Mouse (Mus musculus) adrenal gland, postnatal 36 days (tissue): ENCODE results near the gene Ppp1cc. TPM values are rescaled to one million over a fixed set of nuclear protein-coding genes. Genes with fewer than 3 reads are reported as not detected.
"Not testable (repeated sequence)": the region's sequence is repeated elsewhere in the genome, so short reads cannot be mapped to it uniquely, and the experiment has no call there.

Experiments
- DNase-seq, 2 experiments: peaks; one replicate each; pipeline ENCODE4 v3.0.0; 2021; ENCODE audit warnings: mixed read lengths in 1 of 2
- total RNA-seq, 2 experiments: library from RNA; stranded (reverse); gene quantifications; 2 replicates each; pipeline ENCODE4 v1.2.3; 2021

Gene Ppp1cc
- total RNA-seq, 2 experiments from 2014 or later, result 165 to 169 TPM

GRCm38 (mm10) chr5:122165233-122165915 is 7.3 kb downstream of the Ppp1cc start:
- peak in 1 of 2 experiments; percentile 28 for DNase-seq

DNA sequence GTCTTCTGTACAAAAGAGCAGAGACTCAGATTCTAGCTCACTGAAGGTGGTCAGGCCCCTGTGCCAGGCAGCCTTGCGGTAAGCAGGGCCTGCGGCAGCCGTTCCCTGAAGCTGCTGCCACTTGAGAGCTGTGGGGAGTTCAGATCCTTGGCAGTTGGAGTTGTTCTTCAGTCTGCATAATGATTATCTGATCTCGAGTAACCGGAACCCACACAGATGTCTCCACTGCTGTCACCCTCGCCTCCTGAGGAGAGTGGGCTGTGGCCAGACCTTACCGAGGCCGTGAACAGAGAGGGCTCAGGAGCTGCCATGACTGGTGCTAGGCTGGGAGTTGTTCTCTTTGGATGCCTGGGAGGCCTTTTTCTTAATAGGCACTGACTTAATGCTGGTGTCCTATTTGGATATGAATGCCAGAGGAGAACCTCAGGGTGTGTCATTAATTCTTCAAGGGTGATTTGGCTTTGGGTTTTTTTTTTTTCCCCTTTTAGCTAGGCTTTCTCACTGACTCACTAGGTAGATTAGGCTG is 8.6 kb downstream of the Ppp1cc start:
- DNase-seq, result no peak

DNA sequence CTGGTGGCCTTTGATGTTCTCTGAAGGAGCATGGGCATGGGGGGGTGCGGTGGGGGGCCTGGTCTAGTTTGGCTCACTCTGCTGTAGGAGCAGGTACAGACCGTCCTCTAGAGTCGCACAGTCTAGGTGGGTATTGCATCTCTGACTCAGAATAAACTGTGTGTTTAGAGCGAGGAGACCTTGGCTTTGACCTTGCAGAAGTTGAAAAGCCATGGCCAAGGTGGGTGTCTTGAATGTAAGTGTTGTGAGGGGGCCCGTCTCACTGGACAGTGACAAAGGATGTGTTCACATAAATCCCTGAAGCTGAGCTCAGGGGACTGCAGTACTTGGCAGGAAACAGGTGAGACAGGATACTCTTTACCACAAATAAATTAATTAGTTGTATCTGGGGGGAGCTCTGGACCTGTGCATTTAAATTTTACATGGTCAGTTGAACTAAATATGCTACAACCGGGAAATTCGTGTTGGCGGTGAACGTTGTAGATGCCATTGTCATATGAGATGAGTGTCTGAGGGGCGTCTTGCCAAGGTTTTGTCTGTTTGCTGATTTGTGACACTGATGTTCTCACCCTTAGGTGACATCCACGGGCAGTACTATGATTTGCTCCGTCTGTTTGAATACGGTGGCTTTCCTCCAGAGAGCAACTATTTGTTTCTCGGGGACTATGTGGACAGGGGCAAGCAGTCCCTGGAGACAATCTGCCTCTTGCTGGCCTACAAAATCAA is 10.4 kb downstream of the Ppp1cc start:
- peak in 1 of 2 experiments; percentile 39 for DNase-seq

DNA sequence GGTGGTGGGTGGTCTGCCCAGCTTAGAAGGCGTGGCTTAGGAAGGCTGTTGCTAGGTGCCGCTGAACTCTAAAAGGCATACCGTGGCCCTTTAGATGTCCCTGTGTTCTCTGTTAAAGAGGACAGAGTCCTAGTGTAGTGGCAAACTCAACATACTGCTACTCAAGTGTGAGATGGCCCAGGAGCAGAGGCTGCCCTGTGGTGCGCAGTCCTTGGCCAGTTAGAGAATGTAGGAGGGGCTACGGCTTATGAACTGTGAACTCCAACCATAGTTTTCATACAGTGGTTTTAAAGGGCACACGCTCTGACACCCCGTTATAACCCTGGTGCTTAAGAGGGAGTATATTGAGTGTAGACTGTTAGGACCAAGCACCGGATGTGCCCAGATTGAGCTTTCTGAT is 13.0 kb downstream of the Ppp1cc start:
- no peak for DNase-seq

DNA sequence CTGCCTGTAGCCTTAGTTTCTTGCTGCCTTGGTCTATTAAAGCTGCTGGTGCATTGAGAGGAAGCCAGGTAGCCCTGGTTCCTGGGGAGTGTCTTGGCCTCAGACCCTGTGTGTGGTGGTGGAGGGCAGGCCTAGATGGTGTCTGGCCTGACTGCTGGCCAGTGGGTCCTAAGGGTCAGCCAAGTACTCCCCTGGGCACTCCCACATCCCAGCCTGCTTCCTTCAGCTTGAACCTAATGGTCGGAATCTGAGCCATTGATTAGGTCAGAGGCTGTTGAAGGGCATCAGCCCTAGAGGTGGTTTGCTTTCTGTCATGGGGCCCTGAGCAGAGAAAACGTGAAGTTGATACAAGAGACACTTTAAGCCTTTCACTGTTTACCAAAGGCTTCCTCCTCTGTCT is 17.3 kb downstream of the Ppp1cc start:
- DNase-seq, result no peak

- DNase-seq, result no peak
Measured at GRCm38 (mm10) chr5:122175961-122176360, 17.9 kb downstream of the Ppp1cc start.

- DNase-seq, result peak; percentile 49 to 75
Measured at GRCm38 (mm10) chr5:122176398-122176797, 18.3 kb downstream of the Ppp1cc start.

- no peak for DNase-seq
Measured at GRCm38 (mm10) chr5:122179665-122180064, 21.6 kb downstream of the Ppp1cc start.

- no peak for DNase-seq
Measured at GRCm38 (mm10) chr5:122184283-122184806, 26.3 kb downstream of the Ppp1cc start.

GRCm38 (mm10) chr5:122184858-122185257 is 26.8 kb downstream of the Ppp1cc start:
- DNase-seq, result not testable (repeated sequence)

DNA sequence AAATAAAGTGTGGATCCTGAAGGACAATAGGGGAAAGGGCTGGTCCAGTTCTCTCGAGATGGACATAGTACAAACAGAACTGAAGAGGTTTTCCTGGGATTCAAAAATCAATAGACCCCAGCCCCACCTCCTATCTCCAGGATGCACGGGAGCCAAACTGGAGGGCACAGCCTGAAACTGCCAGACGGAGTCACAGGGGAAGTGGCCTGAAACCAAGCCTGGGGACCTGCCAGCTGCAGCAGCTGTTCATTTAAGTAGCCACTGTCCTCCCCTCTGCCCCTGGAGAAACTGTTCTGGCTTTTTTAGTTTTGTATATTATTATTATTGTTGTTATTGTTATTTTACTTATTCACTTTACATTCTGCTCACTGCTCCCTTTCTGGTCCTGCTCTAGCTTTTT is 31.0 kb downstream of the Ppp1cc start:
- DNase-seq, result no peak

DNA sequence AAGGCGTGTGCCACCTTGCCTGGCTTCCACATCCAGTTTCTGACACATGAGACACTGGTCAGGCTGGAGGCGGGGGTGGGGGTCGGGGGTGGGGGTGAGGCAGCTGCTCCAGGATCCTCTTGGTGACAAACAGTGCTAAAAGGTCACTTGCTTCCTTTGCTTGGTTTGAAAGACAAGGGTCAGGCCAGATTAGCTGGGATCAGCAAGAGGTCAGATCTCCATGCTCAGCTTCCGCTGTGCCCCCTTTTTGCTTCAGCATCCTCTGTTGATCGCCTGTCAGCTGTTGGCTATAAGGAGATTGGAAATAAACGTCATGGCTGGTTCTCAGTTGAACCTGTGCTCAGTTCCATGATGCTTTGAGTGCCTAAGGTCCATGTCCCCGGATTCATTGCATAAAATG is 32.4 kb downstream of the Ppp1cc start:
- no peak for DNase-seq

- DNase-seq, result no peak
Measured at GRCm38 (mm10) chr5:122191269-122192063, 33.4 kb downstream of the Ppp1cc start.

DNA sequence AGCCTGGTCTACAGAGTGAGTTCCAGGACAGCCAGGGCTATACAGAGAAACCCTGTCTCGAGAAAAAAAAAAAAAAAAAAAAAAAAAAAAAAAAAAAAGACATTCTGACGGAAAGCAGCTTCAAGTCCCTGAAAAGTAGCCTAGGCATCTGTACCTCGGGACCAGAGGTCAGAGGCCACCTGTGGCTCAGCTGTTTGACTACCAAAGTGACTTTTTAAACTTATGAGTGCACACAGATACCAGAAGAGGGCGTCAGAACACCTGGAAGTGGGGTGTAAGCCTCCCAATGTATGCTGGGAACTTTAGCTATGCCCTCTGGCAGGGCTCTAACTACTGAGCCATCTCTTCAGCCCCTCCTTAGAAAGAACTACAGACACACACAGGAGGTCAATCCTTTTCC is 34.3 kb downstream of the Ppp1cc start:
- no peak for DNase-seq

DNA sequence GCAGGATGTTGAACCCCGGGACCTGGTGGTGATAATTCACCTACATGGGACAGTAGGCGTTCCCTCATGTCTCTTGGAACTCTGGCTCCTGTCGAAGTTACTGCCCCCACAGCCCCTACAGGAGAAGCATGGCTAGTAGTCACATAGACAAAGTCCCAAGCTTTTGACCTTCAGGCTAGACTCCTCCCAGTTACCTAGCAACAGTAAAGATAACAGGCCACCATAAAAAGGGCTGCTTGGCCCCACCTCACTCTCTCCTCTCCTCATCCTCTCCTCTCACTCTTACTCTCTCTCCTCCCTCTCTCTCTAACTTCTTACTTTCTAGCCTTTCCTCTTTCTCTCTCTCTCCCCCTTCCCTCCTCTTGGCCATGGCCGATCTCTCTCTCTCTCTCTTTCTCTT is 42.8 kb downstream of the Ppp1cc start:
- no peak for DNase-seq

DNA sequence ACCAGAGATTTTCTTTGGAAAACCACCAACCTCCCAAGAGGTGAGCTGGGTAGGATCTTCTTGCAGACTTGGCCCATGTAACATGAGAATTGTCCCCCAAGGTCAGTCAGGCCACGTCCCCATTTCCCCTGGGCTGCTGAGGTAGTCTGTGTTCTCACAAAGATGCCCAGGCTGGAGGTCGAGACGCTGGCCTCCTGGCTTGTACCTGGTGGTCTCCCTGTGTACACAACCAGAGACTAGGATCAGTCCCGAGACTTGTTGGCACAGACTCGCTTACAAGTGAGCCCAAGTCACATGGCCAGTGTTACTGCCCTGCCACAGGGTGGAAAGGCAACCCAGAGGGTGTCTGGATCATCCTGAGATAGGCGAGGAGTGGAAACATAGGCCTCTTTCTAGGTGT is 43.8 kb downstream of the Ppp1cc start:
- no peak for DNase-seq

- DNase-seq, result no peak
Measured at GRCm38 (mm10) chr5:122204180-122204579, 46.1 kb downstream of the Ppp1cc start.

GRCm38 (mm10) chr5:122206475-122206874 is 48.4 kb downstream of the Ppp1cc start, which contains the start of gene Hvcn1:
Gene Hvcn1 (plus strand): TSS chr5:122206804.
- no peak for DNase-seq

DNA sequence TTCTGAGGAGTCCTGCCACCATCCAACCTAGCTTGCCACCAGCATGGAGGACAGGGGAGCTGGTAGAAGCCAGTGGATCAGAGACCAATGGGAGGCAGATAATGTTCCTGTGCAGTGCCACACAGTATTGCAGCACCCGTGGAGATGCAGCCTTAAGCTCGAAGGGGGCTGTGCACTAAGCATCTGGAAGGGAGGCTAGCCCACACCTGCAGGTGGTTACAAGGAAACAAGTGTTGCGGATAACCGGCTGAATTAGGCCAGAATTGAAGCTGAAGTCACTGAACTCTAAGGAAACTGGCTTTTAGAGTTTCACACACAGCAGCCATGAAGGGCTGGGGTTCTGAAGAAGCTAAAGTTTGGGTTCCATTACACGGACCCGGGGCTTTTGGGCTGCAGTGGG is 50.8 kb downstream of the Ppp1cc start:
- no peak for DNase-seq

DNA sequence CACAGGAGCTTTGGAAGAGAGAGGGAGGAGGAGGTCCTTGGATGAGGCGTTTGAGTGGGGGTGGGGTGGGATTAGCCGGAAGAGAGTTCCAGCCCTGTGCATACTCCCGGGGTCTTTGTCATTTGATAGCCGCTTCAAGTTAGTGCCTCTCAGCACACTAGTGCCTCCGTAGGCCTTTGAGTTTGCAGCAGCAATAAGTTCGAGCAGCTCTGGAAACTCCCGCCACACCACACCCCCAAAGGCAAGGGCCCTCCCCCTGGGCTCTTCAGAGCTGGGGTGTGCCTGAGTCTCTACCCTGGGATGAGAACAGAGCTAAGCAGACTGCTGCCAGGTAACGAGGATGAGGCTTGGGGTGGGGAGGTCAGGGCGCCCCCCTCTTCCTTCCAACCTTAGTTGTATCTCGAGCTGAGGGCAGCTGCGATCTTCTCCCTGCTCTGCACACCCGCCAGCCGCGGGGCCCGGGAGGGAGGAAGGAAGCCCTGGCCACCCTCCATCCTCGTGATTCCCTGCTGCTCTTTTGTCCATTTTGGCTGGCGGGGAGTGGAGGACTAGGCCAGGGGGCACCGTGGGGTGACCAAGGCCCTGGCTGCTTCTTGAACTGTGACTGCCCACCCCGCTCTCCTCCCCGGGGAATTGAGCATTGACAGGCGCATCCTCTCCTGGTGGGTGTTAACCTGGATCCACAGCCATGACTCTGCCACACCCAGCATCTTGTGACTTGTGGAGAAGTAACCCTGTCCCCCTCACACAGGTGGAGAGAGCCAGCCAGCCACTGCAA is 51.7 kb downstream of the Ppp1cc start:
- DNase-seq, result peak; percentile 33 to 63

DNA sequence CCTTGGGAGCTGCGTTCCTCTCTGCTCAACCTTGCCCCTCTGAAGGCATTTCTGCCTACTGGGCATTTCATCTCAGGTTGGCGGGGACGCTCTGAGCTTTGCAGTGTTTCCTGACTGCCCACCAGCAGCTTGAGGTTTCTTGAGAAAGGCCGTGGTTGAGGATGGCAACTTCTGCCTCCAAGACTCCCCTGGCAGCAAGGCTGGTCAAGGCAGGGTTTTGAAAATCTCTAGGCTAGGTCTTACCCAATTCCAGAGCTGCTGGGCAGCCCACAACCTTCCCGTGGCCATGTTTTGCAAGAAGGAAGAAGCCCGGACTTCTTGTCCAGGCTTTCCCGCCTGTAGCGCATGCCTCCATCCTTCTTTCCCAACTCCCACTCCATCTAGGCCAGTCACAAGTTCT is 52.8 kb downstream of the Ppp1cc start:
- DNase-seq, result no peak

- no peak for DNase-seq
Measured at GRCm38 (mm10) chr5:122212125-122212524, 54.0 kb downstream of the Ppp1cc start.
